Mouse (Mus musculus) T-helper 2 cell (primary cell): ENCODE results near the gene Eif2b4.
"Not testable (repeated sequence)": the region's sequence is repeated elsewhere in the genome, so short reads cannot be mapped to it uniquely, and the experiment has no call there.

Experiments
- in situ Hi-C: fragments of 300-600 bp; cut with MboI, MseI; formaldehyde crosslinking; loops from one replicate; pipeline ENCODE4 v1.15.1; 2025; ENCODE audit warnings: high pct_unique_total_duplicates

Gene Eif2b4

DNA sequence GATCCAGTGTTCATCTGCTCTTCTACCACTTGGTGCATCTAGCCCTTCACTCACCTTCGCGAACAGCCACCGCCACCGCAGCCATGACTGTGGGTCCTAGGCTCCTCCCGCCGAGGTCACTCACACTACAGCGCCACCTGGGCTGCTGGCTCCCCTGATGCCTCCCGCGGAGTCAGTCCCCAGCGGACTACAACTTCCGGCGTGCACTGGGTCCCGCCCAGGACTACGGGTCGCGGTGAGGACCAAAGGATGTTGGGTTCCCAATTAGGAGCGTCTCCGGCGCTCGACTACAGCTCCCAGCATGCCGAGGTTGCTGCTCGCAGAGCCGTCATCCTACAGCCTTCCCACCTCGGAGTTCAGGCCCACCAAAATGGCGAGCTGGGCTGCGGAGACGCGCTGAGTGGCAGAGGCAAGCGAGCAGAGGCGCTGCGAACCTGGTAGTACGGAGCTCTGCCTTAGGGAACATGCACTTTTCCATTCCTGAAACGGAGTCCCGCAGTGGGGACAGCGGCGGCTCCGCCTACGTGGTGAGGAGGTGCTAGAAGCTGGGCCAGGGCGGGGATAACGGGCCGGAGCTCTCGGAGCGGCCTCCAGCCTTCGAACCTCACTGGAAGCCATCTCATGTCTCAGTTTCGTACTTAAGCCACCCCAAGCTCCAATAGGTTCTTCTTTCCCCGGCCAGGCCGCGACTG, at the start of gene Eif2b4, which contains the start of gene Snx17:
Gene Eif2b4 (minus strand): TSS at position 492 of the 692 bp plus-strand sequence.
Gene Snx17 (plus strand): TSS at position 289 of the 692 bp plus-strand sequence.
- in situ Hi-C loops, result loop anchor here (10.0 kb wide), 1 partner anchor 958 kb away; the partner anchor contains the start of gene Selenoi

DNA sequence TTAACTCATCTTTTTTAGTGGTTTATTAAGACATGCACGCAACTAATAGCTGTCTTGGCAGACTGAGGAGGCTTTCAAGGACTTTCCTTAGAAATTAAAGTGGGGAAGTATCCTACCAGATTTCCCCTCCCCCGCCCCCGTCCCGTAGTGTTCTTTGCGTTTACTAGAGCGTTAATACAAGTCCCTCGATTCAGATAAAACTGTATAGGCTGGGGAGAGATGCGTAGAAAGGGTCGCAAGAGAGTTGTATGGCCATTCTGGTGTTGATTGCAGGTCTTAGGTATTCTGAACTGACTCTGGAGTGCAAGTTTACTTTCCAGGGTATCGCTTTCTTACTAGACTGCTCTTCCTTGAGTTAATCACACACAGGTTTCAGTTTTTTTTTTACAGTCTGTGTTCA, 49.0 kb upstream of the Eif2b4 start:
- in situ Hi-C loops, result no loop called here

GRCm38 (mm10) chr5:31241522-31242034, 48.3 kb upstream of the Eif2b4 start:
- in situ Hi-C loops, result no loop called here

DNA sequence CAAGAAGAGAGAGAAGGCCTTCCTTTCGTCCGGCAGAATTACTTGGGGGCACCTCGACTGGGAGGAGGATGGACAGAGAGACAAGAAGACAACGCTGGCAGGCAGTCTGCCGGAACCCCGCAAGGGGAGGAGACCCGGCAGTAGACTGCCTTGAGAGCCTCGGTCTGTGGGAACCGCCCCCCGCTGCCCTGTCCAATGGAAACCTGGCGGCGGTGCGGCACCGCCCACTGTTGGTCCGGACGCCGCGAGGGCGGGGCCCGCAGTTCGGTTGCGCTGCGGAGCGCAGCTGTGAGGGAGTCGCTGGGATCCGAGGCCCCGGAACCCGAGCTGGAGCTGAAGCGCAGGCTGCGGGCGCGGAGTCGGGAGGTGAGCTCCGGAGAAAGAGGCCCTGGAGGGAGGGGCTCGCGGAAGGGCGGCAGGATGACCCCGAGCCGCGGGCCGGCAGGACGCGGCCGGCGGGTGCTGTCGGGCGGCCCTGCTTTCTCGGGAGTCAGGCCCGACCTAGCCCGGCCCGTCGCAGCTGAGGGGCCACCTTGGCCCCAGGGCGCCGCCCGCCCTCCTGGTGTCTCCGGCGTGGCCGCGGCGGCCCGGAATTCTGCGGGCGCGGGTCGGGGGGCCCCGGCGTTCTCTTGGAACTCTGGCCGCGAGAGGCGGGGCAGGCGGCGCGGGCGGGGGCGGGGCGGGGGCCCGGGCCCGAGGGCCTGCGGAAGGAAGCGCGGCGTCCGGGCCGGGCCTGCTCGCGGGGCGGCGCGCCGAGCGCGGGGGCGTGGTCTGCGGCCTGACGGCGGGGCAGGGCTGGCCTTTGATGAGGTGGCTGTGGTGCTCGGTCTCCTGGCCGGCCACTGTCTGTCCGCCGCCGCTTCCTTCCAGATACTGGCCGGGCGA, 47.6 kb upstream of the Eif2b4 start, which contains the start of the genes Nrbp1 and Gm9970:
Gene Nrbp1 (plus strand): TSS at position 228 of the 885 bp plus-strand sequence.
Gene Gm9970 (minus strand): TSS at position 596 of the 885 bp plus-strand sequence.
- in situ Hi-C loops, result no loop called here

DNA sequence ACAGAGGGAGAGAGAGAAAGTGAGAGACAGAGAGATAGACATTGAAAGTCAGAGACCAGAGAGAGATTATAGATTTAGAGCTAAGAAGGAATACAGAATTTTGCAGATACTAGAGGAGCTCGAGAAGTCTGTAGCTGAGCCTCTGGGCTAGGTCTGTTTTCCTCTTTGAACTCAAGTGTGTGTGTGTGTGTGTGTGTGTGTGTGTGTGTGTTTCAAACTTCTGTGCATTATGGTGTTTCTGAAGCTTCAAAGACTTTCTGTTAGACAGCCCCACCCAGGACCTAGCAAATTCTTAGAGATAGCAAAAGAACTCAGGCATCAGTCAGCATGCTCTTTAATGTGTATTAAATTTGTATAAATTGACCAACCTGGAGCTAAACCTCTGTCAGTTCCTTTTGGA, 33.4 kb upstream of the Eif2b4 start:
- in situ Hi-C loops, result no loop called here

DNA sequence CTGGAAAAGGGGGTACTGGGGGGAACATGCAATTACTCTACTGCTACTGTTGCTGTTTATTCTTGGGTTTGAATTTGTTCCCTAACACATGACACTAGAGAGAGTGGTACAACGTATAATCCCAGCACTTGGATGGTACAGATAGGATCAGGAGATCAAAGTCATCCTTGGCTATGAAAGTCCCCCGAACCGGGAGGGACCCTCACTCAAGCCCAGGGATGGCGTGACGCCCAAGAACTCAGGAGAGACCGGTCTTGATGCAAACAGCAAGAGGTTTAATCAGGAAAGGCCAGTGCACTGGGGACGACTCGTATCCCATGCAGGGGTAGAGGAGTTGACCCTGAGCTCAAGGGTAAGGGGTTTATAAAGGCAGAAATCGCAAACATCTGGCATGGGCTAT, 29.5 kb upstream of the Eif2b4 start:
- in situ Hi-C loops, result no loop called here

GRCm38 (mm10) chr5:31221304-31221945, 28.2 kb upstream of the Eif2b4 start:
- in situ Hi-C loops, result no loop called here

DNA sequence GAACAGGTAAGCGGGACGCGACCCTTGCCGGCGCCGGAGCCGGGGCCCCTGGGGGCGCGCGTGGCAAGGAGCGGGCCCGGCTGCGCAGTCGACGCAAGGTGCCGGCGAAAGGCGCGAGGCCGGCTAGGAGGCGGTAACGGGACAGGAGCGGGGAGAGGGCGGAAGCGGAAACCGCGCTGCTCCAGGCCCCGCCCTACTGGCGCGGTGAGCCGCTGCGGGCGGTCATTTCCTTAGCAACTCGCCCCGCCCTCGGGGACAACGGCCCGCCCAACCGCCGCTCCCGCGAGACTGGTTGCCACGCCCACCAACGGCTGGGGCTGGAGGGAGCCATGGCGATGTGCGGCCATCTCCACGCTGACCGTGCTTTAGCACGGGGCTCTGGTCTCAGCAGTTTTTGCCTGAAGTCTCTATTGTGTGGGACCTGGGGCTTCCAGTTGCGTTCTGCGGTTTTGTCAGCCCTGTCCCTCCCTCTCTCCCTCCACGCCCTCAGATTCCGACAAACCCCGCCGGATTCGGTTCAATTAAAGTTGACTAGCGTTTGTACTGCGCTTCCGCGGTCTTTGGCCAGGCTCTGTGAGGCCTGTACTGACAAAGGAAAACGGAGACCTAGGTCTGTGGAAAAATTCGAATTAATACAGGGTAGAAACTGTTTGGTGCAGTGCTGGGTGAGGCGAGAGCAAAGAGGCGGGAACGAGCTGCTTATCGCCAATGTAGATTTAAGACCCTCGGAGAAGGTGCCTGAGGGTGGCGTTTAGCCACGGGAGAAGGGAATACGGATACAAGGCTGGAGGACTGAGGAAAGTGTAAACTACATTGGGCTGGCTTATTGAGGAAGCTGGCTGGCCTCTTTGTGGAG, 27.4 kb upstream of the Eif2b4 start, which contains the start of gene Ppm1g:
Gene Ppm1g (minus strand): TSS at position 240 of the 856 bp plus-strand sequence.
- in situ Hi-C loops, result no loop called here

DNA sequence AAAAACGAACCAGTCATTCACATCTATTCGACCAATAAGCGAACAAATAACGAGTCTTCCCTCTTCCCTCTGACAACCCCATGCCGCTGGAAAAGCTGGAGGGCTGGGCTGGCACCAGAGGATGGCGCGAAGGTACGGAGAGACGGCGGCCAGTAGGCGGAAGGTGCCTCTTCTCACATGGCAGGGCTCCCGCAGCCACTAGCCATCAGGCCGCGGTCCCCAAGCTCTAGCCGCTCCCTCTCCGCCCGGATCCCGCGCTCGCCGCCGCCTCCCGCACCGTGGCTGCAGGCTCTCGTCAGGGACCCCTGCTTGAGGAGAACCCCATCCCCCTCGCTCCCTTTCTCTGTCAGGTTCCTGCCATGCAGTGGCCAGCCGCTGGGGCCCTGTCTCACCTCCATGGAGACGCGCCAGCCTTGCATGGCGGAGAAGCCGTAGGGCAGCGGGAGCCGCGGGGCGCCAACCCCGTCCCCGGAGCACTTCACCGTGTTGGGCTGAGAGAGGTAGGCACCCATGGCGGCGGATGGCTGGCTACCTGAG, 26.7 kb upstream of the Eif2b4 start:
- in situ Hi-C loops, result no loop called here

DNA sequence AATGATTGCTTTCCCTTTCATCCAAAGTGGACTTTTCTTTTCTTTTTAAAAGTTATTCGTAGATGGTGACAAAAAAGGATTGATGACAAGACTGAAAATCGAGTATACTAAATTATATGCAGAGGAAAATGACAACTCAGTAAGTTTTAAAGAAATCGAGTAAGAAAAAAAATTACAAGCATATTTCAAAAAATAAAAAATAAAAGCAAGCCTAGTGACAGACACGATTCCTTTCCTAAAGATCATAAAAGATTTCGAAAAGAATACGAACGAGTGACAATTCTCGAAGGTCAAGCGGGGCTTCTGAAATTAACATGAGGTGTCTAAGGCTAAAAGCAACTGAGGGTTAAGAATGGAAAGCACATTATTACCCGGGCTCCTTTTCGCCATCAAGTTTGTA, 26.2 kb upstream of the Eif2b4 start:
- in situ Hi-C loops, result no loop called here

GRCm38 (mm10) chr5:31219070-31219469, 25.8 kb upstream of the Eif2b4 start:
- in situ Hi-C loops, result no loop called here

- in situ Hi-C loops, result no loop called here
These were observed 25.1 kb upstream of the Eif2b4 start for GRCm38 (mm10) chr5:31218294-31218693.

DNA sequence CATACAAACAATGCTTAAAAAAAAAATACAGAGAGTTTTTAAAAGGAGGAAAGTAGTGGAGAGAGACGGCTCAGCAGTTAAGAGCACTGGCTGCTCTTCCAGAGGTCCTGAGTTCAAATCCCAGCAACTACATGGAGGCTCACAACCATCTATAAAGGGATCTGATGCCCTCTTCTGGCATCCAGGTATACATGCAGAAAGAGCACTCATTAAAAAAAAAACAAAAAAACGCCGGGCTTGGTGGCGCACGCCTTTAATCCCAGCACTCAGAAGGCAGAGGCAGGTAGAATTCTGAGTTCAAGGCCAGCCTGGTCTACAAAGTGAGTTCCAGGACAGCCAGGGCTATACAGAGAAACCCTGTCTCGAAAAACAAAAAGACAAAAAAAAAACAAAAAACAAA, 23.3 kb upstream of the Eif2b4 start:
- in situ Hi-C loops, result not testable (repeated sequence)

- in situ Hi-C loops, result no loop called here
These were observed 11.2 kb upstream of the Eif2b4 start for GRCm38 (mm10) chr5:31204421-31204820.

DNA sequence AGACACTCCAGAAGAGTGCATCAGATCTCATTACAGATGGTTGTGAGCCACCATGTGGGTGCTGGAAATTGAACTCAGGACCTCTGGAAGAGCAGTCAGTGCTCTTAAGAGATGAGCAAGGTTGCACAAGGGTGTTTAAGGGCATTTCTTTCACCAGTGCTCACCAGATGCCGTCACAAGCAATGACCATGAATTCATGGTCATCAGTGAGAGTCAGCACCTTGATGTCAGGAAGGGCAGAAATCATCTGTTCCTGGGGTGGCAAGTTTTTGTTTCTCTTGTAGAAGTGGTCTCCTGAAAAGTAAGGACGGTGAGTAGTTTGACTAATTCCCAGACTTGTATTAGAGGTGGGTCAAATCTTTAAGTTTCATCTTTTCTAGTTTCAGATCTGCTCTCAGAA, 10.6 kb upstream of the Eif2b4 start:
- in situ Hi-C loops, result no loop called here

GRCm38 (mm10) chr5:31202933-31203332, 9.7 kb upstream of the Eif2b4 start:
- in situ Hi-C loops, result no loop called here

- in situ Hi-C loops, result no loop called here
These were observed 8.7 kb upstream of the Eif2b4 start, which contains the start of gene Zfp513 for GRCm38 (mm10) chr5:31201742-31202590. Gene Zfp513 (minus strand): TSS chr5:31202303.

GRCm38 (mm10) chr5:31201042-31201741, 8.0 kb upstream of the Eif2b4 start:
- in situ Hi-C loops, result no loop called here

DNA sequence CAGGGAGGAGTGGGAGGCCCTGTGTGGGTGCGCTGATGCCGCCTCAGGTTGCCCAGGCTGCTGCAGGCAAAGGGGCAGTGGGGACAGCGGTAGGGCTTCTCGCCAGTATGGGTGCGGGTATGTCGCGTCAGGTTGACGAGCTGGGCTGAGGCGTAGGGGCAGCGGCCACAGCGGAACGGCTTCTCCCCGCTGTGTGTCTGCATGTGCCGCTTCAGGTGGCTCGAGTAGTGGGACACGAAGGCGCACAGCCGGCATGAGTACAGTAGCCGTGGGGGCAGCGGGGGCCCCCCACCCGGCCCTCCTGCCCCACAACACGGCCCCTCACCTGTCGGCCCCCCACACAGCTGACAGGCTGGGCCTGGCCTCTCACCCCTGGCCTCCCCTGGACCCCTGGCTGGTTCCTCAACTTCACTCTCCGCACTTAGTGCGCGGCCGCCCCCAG, 7.1 kb upstream of the Eif2b4 start:
- in situ Hi-C loops, result no loop called here
